Mouse (Mus musculus) adrenal gland, postnatal 4 days (tissue): ENCODE data around the gene Ippk. TPM values are rescaled to one million over a fixed set of nuclear protein-coding genes. Genes with fewer than 3 reads are reported as not detected.

Source experiments
- DNase-seq, 2 experiments: peaks; one replicate each; pipeline ENCODE4 v3.0.0; 2021 to 2022; ENCODE audit warnings: low spot score in 2 of 2, mixed read lengths in 2 of 2
- long read RNA-seq, 2 experiments: library from polyadenylated mRNA; stranded (forward); transcript quantifications; one replicate each; pipeline ENCODE4 v2.0.0; 2021
- total RNA-seq, 2 experiments: library from RNA; stranded (reverse); gene quantifications; 2 replicates each; pipeline ENCODE4 v1.2.3; 2021

Gene Ippk
- total RNA-seq = 10 to 100 TPM; 17.9 to 18.3 TPM
- long read RNA-seq, experiment 1, full-length matches to known transcripts = 12 of 16 reads
- long read RNA-seq, experiment 1, partial matches to known transcripts = 2 of 16 reads
- long read RNA-seq, experiment 1, other reads (novel, unspliced or antisense) = 2 of 16 reads
- long read RNA-seq, experiment 2, full-length matches to known transcripts = 51 of 61 reads
- long read RNA-seq, experiment 2, partial matches to known transcripts = 4 of 61 reads
- long read RNA-seq, experiment 2, other reads (novel, unspliced or antisense) = 6 of 61 reads

DNA sequence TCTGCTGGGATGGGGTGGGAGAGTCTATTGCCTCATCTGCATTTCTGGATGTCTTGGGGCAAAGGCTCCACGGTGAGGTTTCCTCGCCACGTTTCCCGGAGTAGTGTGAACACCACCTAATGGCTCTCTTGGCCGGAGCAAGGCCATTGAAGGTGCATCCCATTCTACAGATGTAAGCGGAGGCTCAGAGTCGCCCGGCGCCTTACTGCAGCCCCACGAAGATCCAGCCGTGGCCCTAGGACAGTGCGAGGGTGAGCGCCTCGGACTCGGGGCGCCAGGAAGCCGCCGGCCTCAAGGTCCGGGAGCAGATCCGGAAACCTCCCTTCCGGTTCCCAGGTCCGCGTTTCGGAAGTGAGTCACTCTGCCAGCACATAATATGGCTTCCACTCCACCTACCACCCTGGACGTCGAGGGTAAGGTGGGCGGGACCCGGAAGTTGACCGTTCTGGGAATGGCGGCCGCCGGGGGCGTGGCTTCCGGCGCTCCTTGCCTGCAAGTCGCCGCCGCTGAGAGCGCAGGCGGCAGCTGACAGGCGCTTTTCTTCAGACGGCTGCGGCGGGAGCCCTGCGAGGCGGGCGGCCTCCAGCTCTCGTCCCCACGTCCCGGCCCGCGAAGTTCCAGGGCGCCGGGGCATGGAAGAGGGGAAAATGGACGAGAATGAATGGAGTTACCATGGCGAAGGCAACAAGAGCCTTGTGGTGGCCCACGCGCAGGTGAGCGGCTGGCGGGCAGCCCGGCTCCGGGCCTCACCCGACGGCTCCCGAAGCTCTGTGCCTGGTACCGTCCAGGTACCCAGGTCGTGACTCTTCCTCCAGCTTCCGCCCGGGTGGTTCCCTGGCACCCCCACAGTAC is at the start of gene Ippk:
Ippk (plus strand) TSS at position 496 of the 852 bp plus-strand sequence.
- DNase-seq = peak; percentile 82 to 93

DNA sequence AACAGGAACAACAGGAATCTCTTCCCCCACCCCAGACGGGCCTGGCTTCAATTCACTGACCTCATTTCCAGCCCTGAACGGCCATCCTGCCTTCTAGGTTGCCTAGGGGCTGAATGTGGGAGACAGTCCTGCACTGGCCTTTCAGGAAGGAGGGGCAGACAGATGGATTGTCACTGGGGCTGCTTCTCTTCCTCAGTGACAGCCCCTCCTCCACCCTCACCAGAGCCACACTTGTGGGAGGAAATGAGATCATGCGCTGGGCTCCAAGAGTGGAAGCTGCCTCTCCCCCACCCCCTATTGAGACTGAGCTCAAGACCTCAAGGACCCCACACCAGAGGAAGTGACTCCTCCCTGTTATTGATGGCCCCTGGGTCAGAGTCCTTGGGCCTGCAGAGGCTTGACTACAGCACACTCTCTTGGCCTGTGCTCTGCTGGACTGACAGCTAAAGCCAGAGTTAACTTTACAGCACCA is 49.6 kb upstream of the Ippk start:
- peak in 1 of 2 experiments; percentile 54 for DNase-seq

DNA sequence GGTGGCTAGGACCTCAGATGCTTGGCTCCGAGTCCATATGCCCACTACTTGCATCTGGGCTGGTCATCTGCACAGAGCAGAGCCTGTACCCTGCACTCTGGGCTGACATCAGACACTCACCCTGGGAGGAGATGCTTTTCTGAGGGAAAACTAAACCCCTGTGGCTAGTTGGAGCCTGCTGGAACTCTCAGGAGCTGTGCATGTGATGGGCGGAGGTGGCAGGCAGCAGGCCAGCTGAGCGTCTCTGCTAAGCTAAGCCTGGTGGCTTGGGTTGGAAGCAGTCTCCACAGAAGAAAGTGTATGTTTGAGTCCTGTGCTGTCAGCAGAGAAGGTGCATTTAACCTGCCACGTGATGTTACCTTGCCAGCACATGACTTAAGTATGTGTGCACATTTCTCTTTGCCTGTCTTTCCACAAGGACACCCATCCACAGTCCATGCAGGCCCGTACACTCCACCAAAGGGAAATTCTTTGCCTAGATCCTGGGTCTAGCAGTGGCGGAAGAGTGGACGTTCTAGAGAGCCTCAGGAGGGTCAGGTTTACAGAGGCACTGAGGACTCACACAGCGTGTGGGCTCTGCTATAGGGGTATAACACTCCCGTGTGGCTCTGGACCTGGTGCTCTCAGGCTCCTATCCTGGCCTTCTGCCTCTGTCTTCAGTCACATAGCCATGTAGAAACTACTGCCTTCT is 48.5 kb upstream of the Ippk start:
- DNase-seq = no peak

DNA sequence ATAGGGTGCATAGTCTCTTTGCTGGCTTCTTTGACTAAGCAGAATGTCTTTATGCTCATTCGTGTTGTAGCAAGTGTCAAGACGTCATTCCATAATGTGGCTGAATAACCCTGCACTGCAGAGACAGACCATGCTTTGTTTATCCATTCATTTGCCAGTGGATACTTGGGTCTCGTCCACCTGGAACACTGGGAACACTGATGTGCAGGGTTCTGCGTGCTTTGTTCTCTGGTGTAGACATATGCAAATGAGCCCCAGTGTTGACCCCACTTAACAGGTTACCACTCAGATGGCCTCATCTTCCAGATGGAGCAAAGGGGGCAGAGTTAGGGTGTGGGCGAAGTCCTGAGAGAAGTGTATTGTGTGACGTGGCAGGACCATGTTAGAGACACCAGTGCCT is 46.7 kb upstream of the Ippk start:
- no peak for DNase-seq

DNA sequence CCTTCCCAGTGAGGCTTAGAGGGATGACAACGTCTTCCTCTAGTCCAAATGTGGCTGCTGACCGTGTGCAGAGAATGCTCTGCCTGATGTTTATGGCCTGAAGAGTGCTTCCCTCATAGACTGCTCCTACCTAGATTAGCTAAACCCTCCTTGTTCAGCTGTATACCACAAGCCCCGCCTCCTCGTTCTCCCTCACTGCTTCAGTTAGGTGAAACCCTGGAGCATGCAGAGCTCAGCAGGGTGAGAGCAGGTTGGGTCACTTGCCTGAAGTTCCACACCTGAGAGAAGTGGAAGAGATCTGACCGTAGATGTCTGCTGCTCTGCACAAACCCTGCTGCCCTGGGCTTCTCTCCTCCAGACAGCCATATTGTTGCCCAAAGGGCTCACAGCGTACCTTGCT is 46.3 kb upstream of the Ippk start:
- DNase-seq = no peak

DNA sequence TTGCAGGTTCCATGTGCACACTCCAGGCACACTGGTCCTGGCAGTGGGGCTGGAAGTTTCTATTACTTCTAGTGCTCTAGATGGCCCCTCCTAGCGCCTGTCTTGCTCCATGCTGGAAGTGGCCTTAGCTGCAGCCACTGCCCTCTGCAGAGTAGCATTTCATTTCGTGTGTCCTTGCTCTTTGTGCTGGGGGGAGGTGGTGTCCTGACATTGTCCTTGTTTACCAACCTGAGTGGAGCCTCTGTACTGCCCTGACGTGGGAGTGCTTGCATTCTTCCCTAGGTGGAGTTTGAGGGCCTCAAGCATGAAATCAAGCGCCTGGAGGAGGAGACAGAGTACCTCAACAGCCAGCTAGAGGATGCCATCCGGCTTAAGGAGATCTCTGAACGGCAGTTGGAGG is 43.4 kb upstream of the Ippk start:
- no peak for DNase-seq

DNA sequence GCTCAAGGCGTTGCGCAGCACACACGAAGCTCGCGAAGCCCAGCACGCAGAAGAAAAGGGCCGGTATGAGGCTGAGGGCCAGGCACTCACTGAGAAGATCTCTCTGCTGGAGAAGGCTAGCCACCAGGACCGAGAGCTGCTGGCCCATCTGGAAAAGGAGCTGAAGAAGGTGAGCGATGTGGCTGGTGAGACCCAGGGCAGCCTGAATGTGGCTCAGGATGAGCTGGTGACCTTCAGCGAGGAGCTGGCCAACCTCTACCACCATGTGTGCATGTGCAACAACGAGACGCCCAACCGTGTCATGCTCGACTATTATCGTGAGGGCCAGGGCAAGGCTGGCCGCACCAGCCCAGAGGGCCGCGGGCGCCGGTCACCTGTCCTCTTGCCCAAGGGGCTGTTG is 41.7 kb upstream of the Ippk start:
- DNase-seq = no peak

DNA sequence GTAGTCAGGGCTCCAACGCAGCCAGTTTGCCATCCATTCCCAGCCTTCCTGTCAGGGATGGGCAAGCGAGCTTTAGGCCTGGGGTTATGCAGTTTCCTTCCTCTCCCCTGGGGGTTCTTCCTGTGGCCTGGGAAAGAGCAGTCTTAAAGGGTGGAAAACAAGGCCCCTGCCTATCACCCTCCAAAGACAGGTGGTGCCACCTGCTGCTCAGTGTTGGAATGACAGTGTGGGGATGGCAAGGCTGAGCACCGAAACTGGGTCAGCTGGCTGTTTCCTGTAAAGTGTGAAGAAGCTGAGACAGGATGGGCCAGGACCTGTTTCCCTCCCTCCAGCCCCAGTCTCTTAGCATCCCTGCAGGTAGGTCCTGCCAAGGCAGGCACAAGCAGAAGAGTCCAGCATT is 39.8 kb upstream of the Ippk start:
- peak; percentile 70 to 82 for DNase-seq

DNA sequence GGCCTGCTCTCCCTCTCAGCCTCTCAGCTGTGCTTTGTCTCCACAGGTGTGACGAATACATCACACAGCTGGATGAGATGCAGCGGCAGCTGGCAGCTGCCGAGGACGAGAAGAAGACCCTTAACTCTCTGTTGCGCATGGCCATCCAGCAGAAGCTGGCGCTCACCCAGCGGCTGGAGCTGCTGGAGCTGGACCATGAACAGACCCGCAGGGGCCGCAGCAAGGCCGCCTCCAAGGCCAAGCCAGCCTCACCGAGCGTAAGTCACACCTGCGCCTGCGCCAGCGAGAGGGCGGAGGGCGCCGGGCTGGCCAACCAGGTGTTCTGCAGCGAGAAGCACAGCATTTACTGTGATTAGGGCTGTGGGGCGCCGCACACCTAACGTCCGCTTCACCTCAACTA is 38.1 kb upstream of the Ippk start:
- no peak for DNase-seq

DNA sequence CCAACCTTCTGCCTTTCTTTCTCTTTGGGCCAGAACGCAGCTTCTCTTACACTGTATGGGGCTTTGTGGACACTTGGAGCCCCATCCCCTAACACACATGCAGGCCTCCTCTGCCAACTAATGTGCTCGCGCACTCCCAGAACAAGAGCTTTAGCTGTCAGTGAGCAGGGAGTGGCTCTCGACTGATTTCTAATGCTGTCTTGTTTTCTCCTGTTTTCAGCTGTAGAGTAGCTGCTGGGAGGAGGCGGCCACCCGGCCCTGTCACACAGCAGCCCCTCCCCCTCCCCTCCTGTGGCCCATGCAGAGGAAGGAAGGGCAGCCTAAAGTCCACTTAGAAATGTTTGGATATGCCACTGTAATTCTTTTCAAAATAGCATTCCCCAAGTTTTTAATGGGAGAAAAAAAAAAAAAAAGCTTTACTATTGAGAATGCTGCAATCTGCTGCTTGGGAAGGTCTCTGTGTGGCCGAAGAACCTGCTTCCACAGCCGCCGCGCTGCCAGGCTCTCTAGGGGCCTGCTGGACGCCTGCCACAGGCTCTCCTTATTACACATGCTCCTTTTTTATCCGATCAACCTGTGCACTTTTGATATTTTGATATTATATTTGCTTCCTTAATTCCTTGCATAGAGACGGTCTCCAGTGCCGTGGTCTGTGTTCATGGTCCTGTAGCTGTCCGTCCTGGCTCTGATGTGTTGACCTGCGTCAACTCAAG is 36.1 kb upstream of the Ippk start:
- DNase-seq = no peak

DNA sequence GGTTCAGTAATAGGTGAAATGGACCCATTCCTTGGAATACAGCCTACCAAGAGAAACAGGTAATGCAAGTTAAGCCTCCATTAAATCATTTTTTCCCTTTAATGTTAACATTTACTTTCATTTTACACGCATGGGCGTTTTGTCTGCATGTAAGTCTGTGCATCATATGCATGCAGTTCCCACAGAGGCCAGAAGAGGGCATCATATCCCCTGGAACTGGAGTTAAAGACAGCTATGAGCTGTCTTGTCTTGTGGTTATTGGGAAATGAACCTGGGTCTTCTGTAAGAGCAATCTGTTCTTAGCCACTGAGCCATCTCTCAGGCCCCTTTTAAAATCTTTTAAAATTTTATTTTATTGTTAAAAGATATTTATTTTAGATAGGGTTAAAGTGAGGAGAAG is 29.7 kb upstream of the Ippk start:
- no peak for DNase-seq

DNA sequence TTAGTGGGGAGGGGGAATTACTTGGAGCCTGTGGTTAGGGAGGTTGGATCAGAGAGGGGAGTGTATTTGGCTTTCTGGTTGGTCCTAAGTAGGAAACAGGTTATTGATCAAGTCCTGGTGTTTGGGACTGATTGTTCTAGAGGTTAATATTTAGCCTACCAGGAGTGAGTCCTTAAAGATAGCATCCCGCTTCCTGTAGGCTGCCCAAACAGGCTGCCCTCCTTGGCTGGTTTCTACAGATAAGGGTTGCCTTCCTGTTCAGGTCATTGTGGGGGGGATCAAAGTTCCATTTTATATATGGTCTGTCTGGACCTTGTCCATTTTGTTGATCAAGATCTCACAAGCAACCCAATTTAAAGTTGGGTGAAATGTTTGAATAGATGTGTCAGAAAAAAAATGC is 27.5 kb upstream of the Ippk start:
- no peak for DNase-seq

DNA sequence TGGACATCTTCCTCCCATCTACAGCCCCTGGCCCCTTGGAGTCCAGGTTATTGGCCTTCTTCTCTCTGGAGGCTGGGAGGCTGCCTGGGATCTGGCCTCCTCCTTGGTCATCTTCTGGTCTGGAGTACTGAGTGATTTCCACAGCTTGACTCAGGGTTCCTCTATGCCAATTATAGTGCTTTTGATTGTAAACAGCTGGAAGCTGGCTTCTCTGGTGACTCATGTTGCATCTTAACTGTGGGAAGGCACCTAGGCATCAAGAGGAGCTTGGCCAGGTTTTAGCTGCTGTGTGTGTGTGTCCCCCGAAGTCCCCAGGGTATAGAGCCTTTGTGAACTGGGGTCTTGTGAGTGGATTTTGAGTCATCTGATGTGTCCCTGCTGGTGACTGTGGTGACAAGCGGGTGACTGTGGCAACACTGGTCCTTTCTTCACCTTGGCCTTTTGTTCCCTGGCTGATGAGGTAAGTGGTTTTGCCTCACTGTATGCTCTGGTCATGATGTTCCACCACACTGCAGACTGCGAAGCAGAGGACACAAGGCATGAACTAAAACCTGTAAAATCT is 26.1 kb upstream of the Ippk start:
- no peak for DNase-seq

DNA sequence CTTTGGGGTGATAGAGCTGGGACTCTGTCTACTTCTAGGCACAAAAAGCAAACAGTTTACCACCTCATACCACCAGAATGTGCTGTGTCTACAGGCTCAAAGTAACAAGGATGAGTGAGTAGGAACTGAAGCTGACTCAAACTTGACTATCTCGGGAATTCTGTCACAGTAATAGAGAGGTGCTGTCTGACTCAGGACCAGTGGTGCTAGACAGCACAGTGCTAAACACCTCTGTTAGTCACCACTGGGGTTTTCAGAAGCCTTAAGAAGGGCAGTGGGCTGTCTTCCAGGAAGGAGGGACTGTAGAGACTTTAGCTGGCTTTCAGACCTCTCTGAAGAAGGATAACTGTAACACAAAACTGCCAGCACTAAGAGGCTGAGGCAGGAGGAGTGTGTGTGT is 24.3 kb upstream of the Ippk start:
- DNase-seq = no peak

DNA sequence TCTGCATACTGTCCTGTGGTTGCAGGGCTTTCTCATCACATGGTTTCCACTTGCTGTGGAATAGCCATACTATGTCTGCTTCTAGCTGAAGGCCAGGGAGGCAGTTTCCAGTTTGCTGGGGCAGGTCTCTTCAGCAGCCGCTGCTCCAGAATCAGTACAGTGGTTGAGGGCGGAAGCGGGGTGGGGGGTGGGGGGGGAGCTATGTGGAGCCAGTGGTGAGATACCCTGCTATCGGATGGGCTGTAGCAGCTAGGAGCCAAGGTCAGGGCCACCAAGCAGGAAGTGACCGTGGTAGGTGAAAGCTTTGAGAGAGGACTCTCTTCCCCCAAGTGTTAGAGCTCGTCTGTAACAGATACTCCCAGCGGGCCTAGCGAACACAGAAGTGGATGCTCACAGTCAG is 22.9 kb upstream of the Ippk start:
- DNase-seq = no peak

DNA sequence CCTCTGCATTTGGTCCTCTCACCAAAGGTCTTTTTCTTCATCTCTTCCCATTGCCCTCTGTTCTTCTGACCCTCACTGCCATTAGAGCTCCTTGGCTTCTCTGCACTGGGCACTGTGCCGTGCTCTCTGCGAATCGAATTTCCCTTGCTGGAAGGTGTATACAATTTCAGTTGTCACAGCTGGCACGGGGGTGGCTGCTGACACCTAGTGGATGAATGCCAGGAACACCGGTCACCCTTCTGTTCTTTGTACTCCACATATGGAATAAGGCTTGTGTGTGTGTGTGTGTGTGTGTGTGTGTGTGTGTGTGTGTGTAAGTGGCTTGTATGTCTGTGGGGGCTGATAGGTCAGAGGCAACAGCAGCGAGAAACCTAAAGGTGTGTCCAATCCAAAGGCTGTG is 20.9 kb upstream of the Ippk start:
- DNase-seq = no peak

DNA sequence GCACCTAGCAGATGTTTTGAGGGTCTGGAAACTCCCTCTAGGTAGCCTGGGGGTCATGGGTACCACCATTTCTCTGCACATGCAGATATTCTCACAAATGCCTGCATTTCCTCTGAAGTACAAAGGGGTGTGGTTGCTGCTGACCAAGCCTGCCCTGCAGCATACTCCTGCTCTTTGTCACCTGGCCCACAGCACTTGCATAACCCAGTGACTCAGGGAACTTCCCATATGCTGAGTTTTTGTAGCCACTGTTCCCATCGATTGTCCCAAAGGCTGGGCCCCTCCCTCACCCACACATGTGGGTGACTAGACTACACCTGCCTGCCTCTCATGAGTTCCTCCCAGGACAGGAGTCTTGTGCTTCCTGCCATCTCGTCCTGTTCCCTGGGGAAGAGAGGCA is 18.4 kb upstream of the Ippk start:
- DNase-seq = no peak

DNA sequence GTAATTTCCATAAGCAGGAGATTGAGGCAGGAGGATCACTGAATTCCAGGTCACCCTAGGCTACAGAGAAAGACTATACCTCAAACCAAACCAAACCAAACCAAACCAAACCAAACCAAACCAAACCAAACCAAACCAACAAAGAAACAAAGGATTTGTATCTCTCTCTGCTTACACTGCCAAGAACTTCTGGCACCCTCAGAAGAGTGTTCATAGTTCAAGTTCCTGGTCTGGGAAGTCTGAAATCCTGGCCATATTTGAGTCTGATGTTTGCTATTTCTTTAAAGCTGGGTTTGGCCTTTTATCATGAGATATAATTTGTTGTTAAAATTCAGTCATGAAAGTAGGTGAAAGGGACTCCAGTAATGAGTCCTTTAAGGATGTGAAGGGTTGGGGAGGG is 13.3 kb upstream of the Ippk start:
- DNase-seq = no peak

DNA sequence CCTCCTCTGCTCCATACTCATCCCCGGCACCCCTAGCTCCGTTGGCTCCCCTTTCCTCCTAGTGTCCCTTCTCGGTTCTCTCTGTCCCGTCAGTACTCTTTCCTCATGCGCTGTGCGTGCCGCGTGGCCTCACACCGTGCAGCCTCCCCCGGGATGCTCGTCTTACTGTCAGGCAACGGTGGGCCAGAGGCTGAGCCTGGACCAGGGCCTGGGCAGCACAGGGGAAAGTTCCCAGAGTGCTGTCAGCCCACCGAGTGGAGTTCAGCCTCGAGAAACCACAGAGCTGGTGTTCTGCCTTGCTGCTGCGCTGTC is 513 bp downstream of the Ippk start:
- DNase-seq = no peak

DNA sequence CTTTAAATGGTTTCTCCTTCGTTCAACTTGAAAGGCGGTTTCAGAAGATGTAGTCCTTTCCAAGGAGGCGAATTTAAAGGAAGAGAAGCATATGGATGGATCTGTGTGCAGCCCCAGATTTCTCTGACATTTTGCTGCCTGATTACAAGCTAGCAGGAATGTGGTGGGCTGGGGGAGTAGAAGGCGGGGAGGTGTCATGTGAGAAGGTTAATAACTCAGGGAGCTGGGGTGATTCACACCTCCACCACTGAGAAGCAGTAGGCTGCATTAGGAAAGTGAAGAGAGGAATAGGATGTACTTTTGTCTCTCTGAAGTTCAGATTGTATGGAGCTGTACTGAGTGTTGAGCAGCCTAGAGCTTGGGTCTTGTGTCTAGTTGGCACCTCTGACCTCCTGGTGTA is 910 bp downstream of the Ippk start:
- no peak for DNase-seq

DNA sequence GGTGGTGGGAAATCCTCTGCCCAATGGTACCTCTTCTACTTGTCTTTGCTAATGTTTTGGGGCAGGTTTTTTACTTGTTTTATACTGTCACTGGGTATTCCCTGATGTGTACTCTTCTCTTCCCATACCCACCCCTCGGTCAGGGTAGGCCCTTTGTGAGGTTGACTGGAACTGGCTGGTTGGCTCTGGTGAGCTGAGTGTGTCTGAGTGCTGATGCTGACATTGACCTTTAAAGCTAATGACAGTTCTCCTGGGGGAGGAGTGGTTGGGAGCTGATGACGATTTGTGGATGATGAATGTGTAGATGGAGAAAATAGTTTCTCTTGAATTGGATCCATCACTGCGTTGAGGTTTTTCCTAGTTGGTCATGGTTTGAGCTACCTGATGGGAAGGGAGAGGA is 5.7 kb downstream of the Ippk start:
- no peak for DNase-seq
